Mouse (Mus musculus) kidney, embryonic 14.5 days (tissue): Measurements from ENCODE around the gene Lsg1. TPM values are rescaled to one million over a fixed set of nuclear protein-coding genes. Genes with fewer than 3 reads are reported as not detected.

Experiments used
- ATAC-seq: fragments of 200-750 bp; cut with Nextera tagmentation; 2 replicates; pipeline ENCODE4 v1.8.0; 2017; ENCODE audit warnings: moderate number of reproducible peaks, mild to moderate bottlenecking, moderate TSS enrichment, moderate library complexity; ENCODE audit not compliant: low FRiP score, low TSS enrichment
- H3K27ac ChIP-seq: fragments of 300-500 bp; sonication (generic); 2 replicates; pipeline ENCODE4 v1.5.1; 2014; ENCODE audit warnings: low read depth, mild to moderate bottlenecking, low read length, moderate library complexity, mixed read lengths
- H3K27me3 ChIP-seq: fragments of 300-500 bp; sonication (generic); 2 replicates; pipeline ENCODE4 v1.6.1; 2014; ENCODE audit warnings: mild to moderate bottlenecking, low read length; ENCODE audit not compliant: control insufficient read depth, insufficient read depth
- H3K36me3 ChIP-seq: fragments of 300-500 bp; sonication (generic); 2 replicates; pipeline ENCODE4 v1.6.1; 2014; ENCODE audit warnings: low read length, mixed read lengths; ENCODE audit not compliant: control insufficient read depth, insufficient read depth
- H3K4me1 ChIP-seq: fragments of 300-500 bp; sonication (generic); 2 replicates; pipeline ENCODE4 v1.6.1; 2014; ENCODE audit warnings: low read length, mixed read lengths; ENCODE audit not compliant: control insufficient read depth, insufficient read depth
- H3K4me2 ChIP-seq: fragments of 300-500 bp; sonication (generic); replicated peaks from 2 replicates; pipeline ENCODE4 v1.6.1; 2014; ENCODE audit warnings: low read depth, mild to moderate bottlenecking, low read length
- H3K4me3 ChIP-seq: fragments of 300-500 bp; sonication (generic); 2 replicates; pipeline ENCODE4 v1.5.1; 2014; ENCODE audit warnings: mild to moderate bottlenecking, low read length
- H3K9ac ChIP-seq: fragments of 300-500 bp; sonication (generic); 2 replicates; pipeline ENCODE4 v1.6.1; 2014; ENCODE audit warnings: low read depth, mild to moderate bottlenecking, low read length, moderate library complexity
- H3K9me3 ChIP-seq: fragments of 300-500 bp; sonication (generic); 2 replicates; pipeline ENCODE4 v1.6.1; 2016; ENCODE audit warnings: low read length; ENCODE audit not compliant: control insufficient read depth
- WGBS: fragments of 180-500 bp; shearing (Covaris S2); extraction: QIAGEN DNeasy Blood & Tissue Kit; methylation state at CpG from one replicate; pipeline ENCODE4 v1.1.7; 2014; 5-methylcytosine and 5-hydroxymethylcytosine counted together
- polyA plus RNA-seq: library from polyadenylated mRNA; unstranded; fragments of >200 nt; fragmentation: Nextera tagmentation; extraction: Ambion mirVana; gene quantifications from 2 replicates; pipeline ENCODE4 v1.2.1, GENCODE M21; 2014

Lsg1 gene
- polyA plus RNA-seq, 1 experiment from 2014 or later, result 74.8 TPM

GRCm38 (mm10) chr16:30510504-30511451 is 76.6 kb downstream of the Lsg1 start:
- H3K27ac ChIP-seq, result peak overlapping the region; percentile 87
- H3K9me3 ChIP-seq, result peaks cover 5% of the 10 kb centered on the region; the same call in 1 of the 2 replicates
- peak; percentile 89 for ATAC-seq
- WGBS, result 3% methylated on average over 38 of the region's 44 CpGs
- peaks cover 21% of the 10 kb centered on the region for H3K4me1 ChIP-seq
- 0 out of 2 replicates have a peak, but pooled peaks cover 3% of the 10 kb centered on the region for H3K27me3 ChIP-seq
- H3K36me3 ChIP-seq, result no peaks in the 10 kb centered on the region
- H3K4me2 ChIP-seq, result peak overlapping the region; percentile 68
- peak overlapping the region; percentile 73 for H3K9ac ChIP-seq
- peak overlapping the region; percentile 72 for H3K4me3 ChIP-seq

Other genes starting within 250 kb of the Lsg1 start
- 13.5 and 20.2 TPM in 2 replicates for gene Atp13a3, start 181.6 kb downstream of the Lsg1 start, polyA plus RNA-seq
- 14.1 and 15.1 TPM in 2 replicates for gene Tmem44, start 36.8 kb downstream of the Lsg1 start, polyA plus RNA-seq
- gene Fam43a, start 12.1 kb upstream of the Lsg1 start, polyA plus RNA-seq, result 7.2 and 9.2 TPM in 2 replicates